Mouse (Mus musculus) cerebellum, adult 2 months (tissue): ENCODE measurements at regions not wholly inside any gene's neighbourhood (a gene's known extent, or its start where the extent isn't known, plus 50 kb on each side); places are given as distances from the start of the nearest gene placed in this dataset.

ENCODE experiments used
- DNase-seq, 2 experiments: peaks; one replicate each; pipeline ENCODE4 v3.0.0; 2021
- H3K27ac ChIP-seq: fragments of 200-500 bp; 2 replicates; pipeline ENCODE4 v1.5.1; 2012; ENCODE audit warnings: low read length, control low read depth, inconsistent platforms; ENCODE audit not compliant: insufficient read depth
- H3K27me3 ChIP-seq: fragments of 200-500 bp; 2 replicates; pipeline ENCODE4 v1.6.1; 2012; ENCODE audit warnings: inconsistent platforms, mild to moderate bottlenecking, low read length, moderate library complexity; ENCODE audit not compliant: control insufficient read depth, insufficient read depth
- H3K4me1 ChIP-seq: fragments of 200-500 bp; 2 replicates; pipeline ENCODE4 v1.6.1; 2011; ENCODE audit warnings: low read length; ENCODE audit not compliant: control insufficient read depth, insufficient read depth
- H3K4me3 ChIP-seq: fragments of 200-500 bp; replicated peaks from 2 replicates; pipeline ENCODE3; 2011; ENCODE audit warnings: mild to moderate bottlenecking, low read depth, low read length, control low read depth; ENCODE audit not compliant: insufficient read depth
- CTCF ChIP-seq: fragments of 200-500 bp; IDR thresholded peaks from 2 replicates; pipeline ENCODE4 v1.5.1; 2011; ENCODE audit warnings: low read depth, mild to moderate bottlenecking, control low read depth, low read length, moderate library complexity, borderline replicate concordance; ENCODE audit not compliant: insufficient read depth
- POLR2A ChIP-seq: fragments of 200-500 bp; IDR thresholded peaks from 2 replicates; pipeline ENCODE4 v1.6.1; 2011; ENCODE audit warnings: low read length, control low read depth, borderline replicate concordance; ENCODE audit not compliant: insufficient read depth
- WGBS: fragments of 180-500 bp; shearing (Covaris S2); methylation state at CpG from one replicate; pipeline ENCODE4 v1.1.7; 2018; 5-methylcytosine and 5-hydroxymethylcytosine counted together

DNA sequence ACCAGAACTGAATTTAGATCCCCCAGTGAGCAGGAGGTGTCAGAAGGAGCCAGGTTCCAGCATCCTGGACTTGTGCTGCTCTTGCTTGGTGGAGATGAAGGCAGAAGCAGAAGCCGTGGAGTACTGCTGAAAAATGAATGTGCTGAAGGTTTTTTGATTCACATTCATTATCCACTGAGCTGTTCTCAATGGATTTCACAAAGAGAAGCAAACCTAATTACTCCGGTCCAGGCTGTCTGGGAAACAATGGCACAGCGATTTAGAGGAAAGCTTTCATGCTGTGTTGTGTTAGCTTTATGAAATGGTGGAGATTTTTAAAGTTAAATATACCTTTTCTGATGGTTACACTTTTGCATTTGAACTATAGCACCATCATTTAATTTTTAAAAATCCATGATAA lies 535.3 kb upstream of the Adgrl3 start:
- no peak for DNase-seq
- Histone ChIP-seq H3K4me3 (no peak overlapping the region), H3K27ac (no peak overlapping the region), H3K27me3 (no peaks in the 10 kb centered on the region), H3K4me1 (no peaks in the 10 kb centered on the region)
- WGBS, result 14% methylated on average over 3 of the region's 3 CpGs
- TF ChIP-seq POLR2A (no peak), CTCF (no peak)

- no peaks in the 10 kb centered on the region for H3K4me1 ChIP-seq
- DNase-seq, result no peak
- H3K27me3 ChIP-seq, result no peaks in the 10 kb centered on the region
- 94% methylated on average over 1 of the region's 1 CpGs for WGBS
- TF ChIP-seq CTCF (no peak), POLR2A (no peak)
- H3K4me3 ChIP-seq, result no peak overlapping the region
- no peak overlapping the region for H3K27ac ChIP-seq
These were observed 531.6 kb upstream of the Adgrl3 start for GRCm38 (mm10) chr5:80488332-80488731.

GRCm38 (mm10) chr5:80508672-80509071 lies 511.3 kb upstream of the Adgrl3 start:
- DNase-seq, result peak in 1 of 2 experiments; percentile 9
- TF ChIP-seq CTCF (peak; percentile 13; the same call in 1 of the 2 replicates), POLR2A (no peak)
- H3K4me1 ChIP-seq, result no peaks in the 10 kb centered on the region
- H3K4me3 ChIP-seq, result no peak overlapping the region
- WGBS, result 40% methylated on average over 2 of the region's 2 CpGs
- H3K27me3 ChIP-seq, result no peaks in the 10 kb centered on the region
- no peak overlapping the region for H3K27ac ChIP-seq

DNA sequence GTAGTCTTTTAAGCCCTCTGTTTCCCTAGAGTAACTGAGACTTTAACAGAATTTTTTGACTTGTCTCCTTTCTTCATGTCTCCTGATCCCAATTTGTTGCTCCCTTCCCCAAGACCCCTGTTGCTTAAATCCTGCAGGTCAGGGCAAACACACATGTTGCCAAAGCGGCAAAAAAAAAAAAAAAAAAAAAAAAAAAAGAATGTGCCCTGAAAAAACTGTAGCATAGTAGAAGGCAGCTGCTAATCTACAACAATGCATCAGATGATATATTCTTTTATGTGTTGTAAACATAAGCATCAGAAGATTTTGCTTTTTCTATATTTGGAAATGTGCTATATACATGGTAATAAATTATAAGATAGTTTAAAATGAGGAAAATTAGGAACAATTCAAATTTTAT lies 479.9 kb upstream of the Adgrl3 start:
- Histone ChIP-seq H3K4me3 (no peak overlapping the region), H3K27me3 (no peaks in the 10 kb centered on the region), H3K4me1 (no peaks in the 10 kb centered on the region), H3K27ac (no peak overlapping the region)
- no peak for DNase-seq
- 65% methylated on average over 1 of the region's 1 CpGs for WGBS
- TF ChIP-seq POLR2A, result no peak
- TF ChIP-seq CTCF, result no peak

DNA sequence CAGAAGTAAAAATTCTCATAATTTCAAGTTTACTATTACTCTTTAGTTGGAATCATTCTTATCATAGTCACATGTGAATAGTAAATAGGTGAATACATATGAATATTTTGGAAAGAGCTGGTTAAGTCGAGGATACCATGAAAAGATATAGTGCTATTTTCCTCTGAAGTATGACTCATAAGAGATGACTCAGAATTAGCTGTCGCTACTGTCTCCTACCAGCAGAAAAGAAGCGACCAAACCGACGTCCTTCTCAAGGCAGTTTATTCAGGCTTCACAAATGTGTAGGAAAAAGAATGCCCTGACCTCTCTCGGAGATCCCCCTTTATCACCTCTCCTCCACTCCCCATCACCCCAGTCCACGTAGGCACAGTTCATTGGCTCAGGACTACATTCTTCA lies 468.3 kb upstream of the Adgrl3 start:
- no peaks in the 10 kb centered on the region for H3K27me3 ChIP-seq
- TF ChIP-seq CTCF, result no peak
- 86% methylated on average over 7 of the region's 7 CpGs for WGBS
- H3K4me3 ChIP-seq, result no peak overlapping the region
- H3K27ac ChIP-seq, result no peak overlapping the region
- DNase-seq, result no peak
- no peaks in the 10 kb centered on the region for H3K4me1 ChIP-seq

GRCm38 (mm10) chr5:80578741-80579140 lies 441.2 kb upstream of the Adgrl3 start:
- H3K27me3 ChIP-seq, result no peaks in the 10 kb centered on the region
- no peak for TF ChIP-seq POLR2A
- TF ChIP-seq CTCF, result no peak
- H3K4me3 ChIP-seq, result no peak overlapping the region
- H3K27ac ChIP-seq, result no peak overlapping the region
- H3K4me1 ChIP-seq, result no peaks in the 10 kb centered on the region
- DNase-seq, result no peak
- WGBS, result 85% methylated on average over 1 of the region's 1 CpGs

DNA sequence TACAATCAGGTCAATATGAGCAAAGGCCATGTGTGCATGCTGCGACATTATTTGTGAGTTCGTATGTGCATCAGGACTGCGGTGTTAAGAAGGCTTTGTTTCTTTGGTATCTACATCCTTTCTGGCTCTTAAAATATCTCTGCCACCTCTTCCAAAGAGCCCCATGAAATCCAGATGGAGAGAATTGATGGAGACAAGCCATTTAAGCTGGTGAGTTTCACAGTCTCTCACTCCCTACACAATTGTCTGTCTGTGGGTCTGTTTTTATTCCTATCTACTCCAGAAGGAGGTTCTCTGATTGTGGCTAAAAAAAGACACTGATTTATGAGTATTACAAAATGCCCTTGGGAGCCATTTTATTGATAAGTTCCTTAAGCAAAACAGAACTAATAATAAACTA lies 408.4 kb upstream of the Adgrl3 start:
- no peak overlapping the region for H3K27ac ChIP-seq
- no peak for TF ChIP-seq CTCF
- no peak for TF ChIP-seq POLR2A
- 94% methylated on average over 3 of the region's 3 CpGs for WGBS
- DNase-seq, result no peak
- H3K4me1 ChIP-seq, result no peaks in the 10 kb centered on the region
- no peak overlapping the region for H3K4me3 ChIP-seq
- H3K27me3 ChIP-seq, result no peaks in the 10 kb centered on the region

DNA sequence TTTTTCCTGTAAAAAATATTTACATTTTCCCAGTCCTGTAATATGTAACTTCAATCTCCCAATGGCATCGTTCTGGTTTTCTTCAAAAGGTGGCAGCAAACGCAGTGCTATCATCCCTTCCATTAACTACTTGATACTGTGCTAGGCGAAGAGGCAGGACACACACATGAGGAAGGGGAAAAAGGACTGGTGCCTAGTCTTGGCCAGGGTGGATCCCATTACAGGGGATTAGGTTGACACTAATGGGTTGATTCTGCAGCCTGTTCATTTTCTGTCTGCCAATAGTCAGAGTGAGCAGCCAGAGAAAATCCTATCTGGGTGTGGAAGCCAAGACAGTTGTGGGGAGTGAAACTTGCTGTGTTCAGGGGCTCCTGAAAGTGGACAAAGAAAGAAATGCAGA lies 392.7 kb upstream of the Adgrl3 start:
- no peak for TF ChIP-seq CTCF
- no peak for TF ChIP-seq POLR2A
- Histone ChIP-seq H3K4me1 (no peaks in the 10 kb centered on the region), H3K27me3 (no peaks in the 10 kb centered on the region), H3K27ac (no peak overlapping the region), H3K4me3 (no peak overlapping the region)
- no peak for DNase-seq
- 47% methylated on average over 3 of the region's 3 CpGs for WGBS

DNA sequence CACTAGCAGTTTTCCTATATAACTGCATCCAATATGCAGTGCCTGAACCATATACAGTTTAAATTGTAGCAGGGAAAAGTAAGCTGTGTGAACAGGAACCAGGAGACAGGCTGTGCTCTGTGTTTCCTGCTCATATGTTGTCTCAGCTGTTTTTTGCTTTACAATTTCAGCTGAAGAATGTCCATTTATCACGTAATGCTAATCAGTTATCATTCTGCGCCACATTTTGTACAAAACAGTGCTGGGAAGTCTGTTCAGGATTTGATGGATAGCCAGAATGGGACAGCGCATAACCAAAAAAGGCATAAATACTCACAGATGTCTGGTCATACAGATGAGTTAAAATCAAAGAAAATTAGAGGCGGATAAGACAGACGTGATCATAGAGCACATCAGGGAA lies 360.9 kb upstream of the Adgrl3 start:
- Histone ChIP-seq H3K27ac (no peak overlapping the region), H3K4me1 (no peaks in the 10 kb centered on the region), H3K27me3 (no peaks in the 10 kb centered on the region), H3K4me3 (no peak overlapping the region)
- DNase-seq, result no peak
- TF ChIP-seq POLR2A (no peak), CTCF (no peak)
- WGBS, result 68% methylated on average over 5 of the region's 5 CpGs

DNA sequence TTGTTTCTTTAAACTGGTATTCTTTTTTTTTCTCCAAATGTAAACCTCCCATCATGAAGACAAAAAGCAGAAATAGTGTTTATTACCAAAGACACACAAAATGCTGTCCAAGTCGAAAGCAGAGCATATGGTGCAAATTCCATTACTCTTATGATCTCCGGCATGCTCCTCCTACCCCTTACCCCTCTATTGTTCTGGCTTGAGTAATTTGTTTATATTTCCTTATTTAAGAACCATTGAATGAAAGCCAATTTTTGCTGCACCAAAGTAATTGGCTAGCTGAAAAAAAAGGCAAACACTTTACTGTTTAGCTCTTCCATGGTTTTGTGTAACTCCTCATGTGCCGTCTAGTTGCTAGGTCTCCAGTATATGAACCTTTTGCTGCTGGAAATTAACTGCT lies 360.4 kb upstream of the Adgrl3 start:
- H3K27me3 ChIP-seq, result no peaks in the 10 kb centered on the region
- H3K4me1 ChIP-seq, result no peaks in the 10 kb centered on the region
- H3K4me3 ChIP-seq, result no peak overlapping the region
- H3K27ac ChIP-seq, result no peak overlapping the region
- DNase-seq, result no peak
- TF ChIP-seq POLR2A (no peak), CTCF (no peak)
- WGBS, result 54% methylated on average over 3 of the region's 3 CpGs
